Mouse (Mus musculus): Measurements from ENCODE around the gene Lrrk1.
A peak's percentile ranks its signal among the peaks of the same experiment; 100 is the strongest.

Lrrk1 gene

GRCm38 (mm10) chr7:66387813-66388521 lies at the start of gene Lrrk1:
Lrrk1 (minus strand) TSS chr7:66388350.
- DNase-seq, result peak; percentile 98

- DNase-seq, result no peak
These were observed 46.3 kb upstream of the Lrrk1 start for GRCm38 (mm10) chr7:66434453-66434935.

GRCm38 (mm10) chr7:66427437-66428161 lies 39.4 kb upstream of the Lrrk1 start, which contains the start of gene Aldh1a3:
Aldh1a3 (minus strand) TSS chr7:66427517.
- DNase-seq, result peak; percentile 96

- DNase-seq, result no peak
These were observed 38.9 kb upstream of the Lrrk1 start for GRCm38 (mm10) chr7:66427053-66427436.

GRCm38 (mm10) chr7:66421903-66422302 lies 33.8 kb upstream of the Lrrk1 start:
- DNase-seq, result no peak

GRCm38 (mm10) chr7:66418981-66419380 lies 30.8 kb upstream of the Lrrk1 start:
- no peak for DNase-seq

GRCm38 (mm10) chr7:66416829-66417228 lies 28.7 kb upstream of the Lrrk1 start:
- DNase-seq, result peak; percentile 93

- no peak for DNase-seq
These were observed 24.9 kb upstream of the Lrrk1 start for GRCm38 (mm10) chr7:66413093-66413492.

GRCm38 (mm10) chr7:66409433-66409832 lies 21.3 kb upstream of the Lrrk1 start:
- DNase-seq, result no peak

GRCm38 (mm10) chr7:66406971-66407370 lies 18.8 kb upstream of the Lrrk1 start:
- DNase-seq, result peak; percentile 84

- DNase-seq, result peak; percentile 96
These were observed 18.0 kb upstream of the Lrrk1 start for GRCm38 (mm10) chr7:66405951-66406721.

GRCm38 (mm10) chr7:66405541-66405940 lies 17.4 kb upstream of the Lrrk1 start:
- DNase-seq, result no peak

GRCm38 (mm10) chr7:66404802-66405201 lies 16.7 kb upstream of the Lrrk1 start:
- DNase-seq, result peak; percentile 77

- DNase-seq, result peak; percentile 87
These were observed 16.0 kb upstream of the Lrrk1 start for GRCm38 (mm10) chr7:66404141-66404540.

GRCm38 (mm10) chr7:66402876-66403275 lies 14.7 kb upstream of the Lrrk1 start:
- DNase-seq, result peak; percentile 76

GRCm38 (mm10) chr7:66401605-66402004 lies 13.5 kb upstream of the Lrrk1 start:
- peak; percentile 84 for DNase-seq

- DNase-seq, result peak; percentile 77
These were observed 9.1 kb upstream of the Lrrk1 start for GRCm38 (mm10) chr7:66397288-66397687.

GRCm38 (mm10) chr7:66388621-66389532 lies 727 bp upstream of the Lrrk1 start:
- DNase-seq, result peak; percentile 98

- peak; percentile 93 for DNase-seq
These were observed 734 bp downstream of the Lrrk1 start for GRCm38 (mm10) chr7:66387419-66387812.

GRCm38 (mm10) chr7:66386411-66386810 lies 1.7 kb downstream of the Lrrk1 start:
- DNase-seq, result peak; percentile 85

- peak; percentile 75 for DNase-seq
These were observed 2.3 kb downstream of the Lrrk1 start for GRCm38 (mm10) chr7:66385826-66386225.

- DNase-seq, result no peak
These were observed 3.3 kb downstream of the Lrrk1 start for GRCm38 (mm10) chr7:66384891-66385290.
